Mouse (Mus musculus): ENCODE measurements around the gene Eea1. TPM values are rescaled to one million over a fixed set of nuclear protein-coding genes. Genes with fewer than 3 reads are reported as not detected.

Eea1 gene
- polyA plus RNA-seq (2012; ENCODE audit: insufficient read depth, insufficient read length, missing spikeins), result 10.8 and 14.0 TPM in 2 replicates

GRCm38 (mm10) chr10:95940046-95940900 is at the start of gene Eea1:
Gene Eea1, plus strand, starts transcription at chr10:95940650.
- H3K27ac ChIP-seq (replicated peaks; ENCODE audit: low read depth, low read length), result peak within 1 kb of the TSS; percentile 81
- H3K4me1 ChIP-seq (ENCODE audit: control insufficient read depth, insufficient read depth, insufficient read length, low read length), result peaks cover 8% of the 10 kb centered on the region; the same call in 1 of the 2 replicates
- peak within 1 kb of the TSS; percentile 98 for H3K4me3 ChIP-seq (ENCODE audit: insufficient read depth, low read depth, low read length)

DNA sequence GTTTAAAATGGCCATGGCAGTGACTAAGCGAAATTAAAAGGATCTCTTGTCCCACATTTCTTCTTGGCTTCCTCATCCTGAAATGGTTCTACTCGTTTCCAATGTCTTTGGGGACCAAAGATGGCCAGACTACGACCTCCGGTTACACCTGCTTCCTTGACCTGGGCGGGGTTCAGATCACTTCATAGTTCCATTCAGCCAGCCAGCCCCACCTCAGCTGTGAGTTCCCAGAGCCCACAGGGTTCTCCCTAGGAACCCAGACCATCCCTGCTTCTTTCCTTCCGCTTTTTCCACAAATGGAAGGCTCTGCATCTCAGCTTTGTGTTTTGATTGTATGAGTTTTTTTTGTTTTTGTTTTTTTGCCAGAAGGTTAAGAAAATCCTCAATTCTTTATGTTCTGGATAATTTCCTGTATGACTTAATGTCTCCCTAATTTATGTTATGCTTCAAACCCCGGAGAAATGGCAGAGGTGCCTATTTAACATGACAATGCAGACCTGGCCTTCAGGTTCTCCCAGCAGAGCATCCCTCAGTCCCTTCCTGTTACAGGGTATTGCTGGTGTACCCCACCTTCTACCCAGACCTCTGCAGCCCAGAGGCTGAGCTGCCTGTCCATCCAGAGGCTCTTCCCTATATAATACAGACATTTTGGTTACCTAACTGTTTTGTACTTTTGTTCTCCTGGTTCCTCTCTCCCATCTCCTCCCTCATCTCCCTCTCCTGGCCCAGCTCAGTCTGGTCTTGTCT is 49.1 kb upstream of the Eea1 start:
- Histone ChIP-seq H3K4me1 (ENCODE audit: control insufficient read depth, insufficient read depth, insufficient read length, low read length) (no peaks in the 10 kb centered on the region), H3K4me3 (ENCODE audit: insufficient read depth, low read depth, low read length) (no peak overlapping the region), H3K27ac (replicated peaks; ENCODE audit: low read depth, low read length) (no peak overlapping the region)

DNA sequence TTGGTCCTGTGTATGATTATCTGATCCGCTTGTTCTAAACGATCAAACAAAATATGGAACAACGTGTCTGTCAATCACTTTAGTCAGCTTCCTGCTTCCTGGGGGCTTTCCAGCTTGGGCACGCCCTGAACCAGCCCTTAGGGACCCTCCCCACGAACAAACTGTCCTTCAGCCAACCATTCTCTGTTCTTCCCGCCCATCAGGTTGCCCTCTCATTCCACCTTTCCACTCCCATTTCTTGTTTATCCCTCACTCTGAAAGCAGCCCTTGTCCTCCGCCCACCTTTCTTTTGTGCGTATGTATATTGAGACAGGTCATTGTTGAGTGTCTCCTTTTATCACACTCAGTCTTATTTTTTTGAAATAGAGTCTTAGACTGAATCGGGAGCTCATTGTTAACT is 48.3 kb upstream of the Eea1 start:
- no peak overlapping the region for H3K4me3 ChIP-seq (ENCODE audit: insufficient read depth, low read depth, low read length)
- H3K4me1 ChIP-seq (ENCODE audit: control insufficient read depth, insufficient read depth, insufficient read length, low read length), result no peaks in the 10 kb centered on the region
- H3K27ac ChIP-seq (replicated peaks; ENCODE audit: low read depth, low read length), result no peak overlapping the region

DNA sequence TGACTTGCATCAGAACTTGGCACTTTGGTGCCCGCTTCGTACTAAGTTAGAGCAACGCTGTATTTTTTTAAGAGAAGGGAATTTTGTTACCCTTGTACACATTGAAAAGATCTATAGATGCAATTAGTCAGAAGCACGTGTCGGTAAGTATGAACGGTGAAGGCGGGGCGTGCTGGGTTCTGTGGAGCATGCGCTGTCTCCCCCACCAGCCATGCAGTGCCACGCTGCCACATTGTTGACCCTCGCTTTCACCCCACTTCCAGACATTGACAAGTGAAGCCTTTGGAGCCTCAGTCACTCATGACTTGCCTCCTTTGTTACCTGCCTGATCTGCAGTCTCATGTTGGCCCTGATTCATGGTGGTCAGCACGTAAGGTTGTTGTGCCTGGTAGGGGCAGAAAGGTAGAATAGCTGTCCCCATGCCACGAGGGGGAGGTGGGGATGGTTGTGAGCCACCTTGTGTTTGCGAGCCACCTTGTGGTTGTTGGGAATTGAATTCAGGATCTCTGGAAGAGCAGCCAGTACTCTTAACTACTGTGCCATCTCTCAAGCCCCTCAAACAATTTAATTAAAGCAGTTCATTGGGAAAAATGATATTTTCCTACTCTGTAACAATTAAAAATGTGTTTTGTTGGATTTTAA is 47.0 kb upstream of the Eea1 start:
- H3K4me1 ChIP-seq (ENCODE audit: control insufficient read depth, insufficient read depth, insufficient read length, low read length), result no peaks in the 10 kb centered on the region
- no peak overlapping the region for H3K4me3 ChIP-seq (ENCODE audit: insufficient read depth, low read depth, low read length)
- H3K27ac ChIP-seq (replicated peaks; ENCODE audit: low read depth, low read length), result no peak overlapping the region

- Histone ChIP-seq H3K4me1 (ENCODE audit: control insufficient read depth, insufficient read depth, insufficient read length, low read length) (no peaks in the 10 kb centered on the region), H3K27ac (replicated peaks; ENCODE audit: low read depth, low read length) (no peak overlapping the region), H3K4me3 (ENCODE audit: insufficient read depth, low read depth, low read length) (peak overlapping the region; percentile 53)
Observed at GRCm38 (mm10) chr10:95894036-95894855, 46.2 kb upstream of the Eea1 start.

DNA sequence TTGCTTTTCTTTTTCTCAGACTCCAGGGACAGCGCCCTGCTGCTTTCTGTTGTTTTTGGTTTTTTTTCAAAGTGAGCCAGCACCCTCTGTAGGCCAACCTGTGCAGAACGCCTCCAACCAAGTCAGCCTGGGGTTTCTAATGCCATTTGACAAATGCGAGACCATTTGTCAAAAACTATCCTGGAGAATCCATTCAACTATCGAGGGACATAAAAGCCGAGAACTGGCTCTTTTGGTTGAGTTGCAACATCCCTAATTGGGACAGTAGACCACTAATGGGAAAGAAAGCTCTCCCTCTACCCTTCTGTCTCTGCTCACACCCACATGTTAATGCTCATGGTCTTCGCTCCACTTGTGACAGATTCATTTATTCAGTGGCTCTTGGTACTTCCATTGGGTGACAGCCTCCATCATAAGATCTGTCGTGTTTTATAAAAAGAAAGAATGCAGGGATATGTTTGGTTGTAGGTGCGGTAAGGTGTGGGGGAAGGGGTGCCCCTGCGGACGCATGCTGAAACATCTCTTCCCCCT is 45.5 kb upstream of the Eea1 start:
- H3K4me3 ChIP-seq (ENCODE audit: insufficient read depth, low read depth, low read length), result peak overlapping the region; percentile 53

GRCm38 (mm10) chr10:95898471-95899154 is 41.8 kb upstream of the Eea1 start:
- H3K4me1 ChIP-seq (ENCODE audit: control insufficient read depth, insufficient read depth, insufficient read length, low read length), result no peaks in the 10 kb centered on the region
- H3K4me3 ChIP-seq (ENCODE audit: insufficient read depth, low read depth, low read length), result no peak overlapping the region
- H3K27ac ChIP-seq (replicated peaks; ENCODE audit: low read depth, low read length), result no peak overlapping the region

More for the DNA sequence above, 45.5 kb upstream of the Eea1 start:
- Histone ChIP-seq H3K27ac (replicated peaks; ENCODE audit: low read depth, low read length) (no peak overlapping the region), H3K4me1 (ENCODE audit: control insufficient read depth, insufficient read depth, insufficient read length, low read length) (no peaks in the 10 kb centered on the region)

- H3K4me3 ChIP-seq (ENCODE audit: insufficient read depth, low read depth, low read length), result no peak overlapping the region
Observed at GRCm38 (mm10) chr10:95904668-95905067, 35.8 kb upstream of the Eea1 start.

DNA sequence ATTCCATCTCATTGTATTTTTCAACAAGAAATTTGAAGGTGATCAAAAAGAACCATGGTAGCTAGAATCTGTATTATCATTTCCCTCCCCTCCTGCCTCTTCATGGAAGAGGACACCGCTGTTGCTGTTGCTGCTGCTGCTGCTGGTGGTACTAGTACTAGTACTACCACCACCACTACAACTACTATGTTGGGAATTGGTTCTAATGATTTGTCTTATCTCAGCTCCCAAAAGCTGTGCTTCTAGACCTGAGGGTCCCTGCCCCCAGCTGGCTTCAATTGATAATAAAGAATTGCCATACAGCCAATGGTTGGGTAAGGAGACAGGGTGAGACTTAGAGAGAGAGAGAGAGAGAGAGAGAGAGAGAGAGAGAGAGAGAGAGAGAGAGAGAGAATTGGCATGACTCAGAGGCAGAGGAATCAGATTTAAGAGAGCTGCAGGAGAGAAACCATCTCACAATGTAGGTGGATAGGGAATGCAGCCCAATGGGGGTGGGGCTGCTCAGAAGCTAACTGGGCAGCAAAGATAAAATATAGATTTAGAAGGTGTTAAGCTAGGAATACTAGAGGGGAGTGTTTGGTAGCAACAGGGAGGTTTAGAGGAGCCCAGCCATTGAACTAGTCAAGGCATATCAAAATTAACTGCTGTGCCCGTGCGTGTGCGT is 31.1 kb upstream of the Eea1 start:
- no peak overlapping the region for H3K27ac ChIP-seq (replicated peaks; ENCODE audit: low read depth, low read length)
- no peaks in the 10 kb centered on the region for H3K4me1 ChIP-seq (ENCODE audit: control insufficient read depth, insufficient read depth, insufficient read length, low read length)
- no peak overlapping the region for H3K4me3 ChIP-seq (ENCODE audit: insufficient read depth, low read depth, low read length)

More at GRCm38 (mm10) chr10:95904668-95905067, 35.8 kb upstream of the Eea1 start:
- H3K4me1 ChIP-seq (ENCODE audit: control insufficient read depth, insufficient read depth, insufficient read length, low read length), result no peaks in the 10 kb centered on the region
- no peak overlapping the region for H3K27ac ChIP-seq (replicated peaks; ENCODE audit: low read depth, low read length)

DNA sequence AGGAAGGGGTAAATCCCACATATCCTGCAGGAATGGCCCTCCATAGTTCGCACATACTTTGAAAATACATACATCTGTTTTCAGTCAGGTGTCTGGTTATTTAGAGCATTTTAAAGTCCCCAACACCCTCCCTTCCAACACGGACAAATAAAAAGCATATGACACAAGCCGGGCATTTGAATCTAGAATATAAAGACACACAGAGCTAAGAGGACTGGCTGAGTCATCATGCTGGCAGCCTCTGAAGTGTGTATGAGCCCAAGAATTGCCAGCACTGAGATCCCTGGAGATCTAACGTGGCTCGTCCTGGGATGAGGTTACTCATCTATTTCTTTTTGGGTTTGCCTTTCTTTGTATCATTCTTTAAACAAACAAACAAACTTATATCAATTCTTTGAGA is 29.4 kb upstream of the Eea1 start:
- no peak overlapping the region for H3K27ac ChIP-seq (replicated peaks; ENCODE audit: low read depth, low read length)
- no peaks in the 10 kb centered on the region for H3K4me1 ChIP-seq (ENCODE audit: control insufficient read depth, insufficient read depth, insufficient read length, low read length)
- H3K4me3 ChIP-seq (ENCODE audit: insufficient read depth, low read depth, low read length), result no peak overlapping the region

- Histone ChIP-seq H3K4me1 (ENCODE audit: control insufficient read depth, insufficient read depth, insufficient read length, low read length) (no peaks in the 10 kb centered on the region), H3K27ac (replicated peaks; ENCODE audit: low read depth, low read length) (no peak overlapping the region), H3K4me3 (ENCODE audit: insufficient read depth, low read depth, low read length) (no peak overlapping the region)
Observed at GRCm38 (mm10) chr10:95914434-95915174, 25.8 kb upstream of the Eea1 start.

GRCm38 (mm10) chr10:95918716-95919115 is 21.7 kb upstream of the Eea1 start:
- no peak overlapping the region for H3K4me3 ChIP-seq (ENCODE audit: insufficient read depth, low read depth, low read length)

More at GRCm38 (mm10) chr10:95918716-95919115, 21.7 kb upstream of the Eea1 start:
- no peaks in the 10 kb centered on the region for H3K4me1 ChIP-seq (ENCODE audit: control insufficient read depth, insufficient read depth, insufficient read length, low read length)
- no peak overlapping the region for H3K27ac ChIP-seq (replicated peaks; ENCODE audit: low read depth, low read length)
